Comparison of ENCODE assay signal across 8 mouse cellular contexts in the genomic region with DNA sequence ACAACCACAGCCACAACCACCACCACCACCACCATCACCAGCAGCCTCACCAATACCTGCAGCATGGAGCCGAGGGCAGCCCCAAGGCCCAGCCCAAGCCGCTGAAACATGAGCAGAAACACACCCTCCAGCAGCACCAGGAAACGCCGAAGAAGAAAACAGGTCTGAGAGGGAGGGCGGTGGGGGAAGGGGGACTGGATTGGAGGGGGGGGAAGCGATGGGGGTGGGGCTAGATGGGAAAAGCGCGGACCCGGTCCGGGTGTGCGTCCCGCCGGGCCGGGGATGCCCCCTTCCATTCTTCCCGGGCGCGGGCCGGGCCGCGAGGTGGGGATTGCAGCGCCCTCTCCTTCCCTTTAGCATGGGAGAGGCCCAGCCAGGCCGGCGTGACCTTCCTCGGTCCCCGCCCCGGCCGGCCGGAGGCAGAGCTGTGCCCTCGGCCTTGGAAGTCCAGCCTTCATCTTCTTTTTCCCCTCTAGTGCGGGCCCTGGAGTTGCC. TPM values are rescaled to one million over a fixed set of nuclear protein-coding genes. Genes with fewer than 3 reads are reported as not detected.
DNase-seq lines count a peak whose midpoint lies in the region; ATAC-seq and TF ChIP-seq lines count a peak whose summit lies in the region.

No protein-coding gene starts in this region.

- no peak for TF ChIP-seq POLR2A in cerebellum, adult 2 months (IDR thresholded peaks at IDR 0.05; ENCODE audit: borderline replicate concordance, insufficient read depth, low read length)

- peak in 1 of 2 experiments; percentile 5 for DNase-seq in layer of hippocampus, adult 2 months (ENCODE audit: low spot score in 2 of 2)
- no peak for DNase-seq in layer of hippocampus, adult 9-10 months (ENCODE audit: low spot score)
- DNase-seq in cerebellum, adult 2 months, result peak; percentile 48 to 64
- DNase-seq in hindbrain, postnatal 0 days (ENCODE audit: low spot score), result peak; percentile 52
- DNase-seq in liver, embryonic 11.5 days (ENCODE audit: low spot score), result peak; percentile 67
- peak; percentile 27 for DNase-seq in midbrain, postnatal 0 days (ENCODE audit: low spot score)

- peaks cover under 1% of the 10 kb centered on the region; the same call in 1 of the 2 replicates for H3K36me3 ChIP-seq in hindbrain, postnatal 0 days (ENCODE audit: insufficient read depth, low read length)
- peaks cover 2% of the 10 kb centered on the region; the same call in 1 of the 2 replicates for H3K36me3 ChIP-seq in liver, embryonic 11.5 days (ENCODE audit: control insufficient read depth, insufficient read depth, low read length)
- no peaks in the 10 kb centered on the region for H3K36me3 ChIP-seq in midbrain, postnatal 0 days (ENCODE audit: insufficient read depth, low read length)
- 0 out of 2 replicates have a peak, but pooled peaks cover 1% of the 10 kb centered on the region for H3K36me3 ChIP-seq in stomach, embryonic 16.5 days (ENCODE audit: control insufficient read depth, insufficient read depth, low read length)

- peak overlapping the region; percentile 98 for H3K4me3 ChIP-seq in layer of hippocampus, adult 2 months
- peak overlapping the region; percentile 70 for H3K4me3 ChIP-seq in cerebellum, adult 2 months (replicated peaks; ENCODE audit: insufficient read depth, low read depth, low read length)
- peak overlapping the region; percentile 99 for H3K4me3 ChIP-seq in hindbrain, postnatal 0 days (ENCODE audit: low read length)
- peak overlapping the region; percentile 71 for H3K4me3 ChIP-seq in liver, embryonic 11.5 days (ENCODE audit: low read depth, low read length)
- H3K4me3 ChIP-seq in midbrain, postnatal 0 days (ENCODE audit: low read depth, low read length), result peak overlapping the region; percentile 97
- peak overlapping the region; percentile 99 for H3K4me3 ChIP-seq in stomach, embryonic 16.5 days (replicated peaks; ENCODE audit: low read length)

- peak overlapping the region; percentile 66 for H3K4me2 ChIP-seq in hindbrain, postnatal 0 days (ENCODE audit: low read depth, low read length)
- H3K4me2 ChIP-seq in liver, embryonic 11.5 days, result peak overlapping the region; percentile 69
- peak overlapping the region; percentile 68 for H3K4me2 ChIP-seq in midbrain, postnatal 0 days (ENCODE audit: low read depth, low read length, poor library complexity, severe bottlenecking)
- H3K4me2 ChIP-seq in stomach, embryonic 16.5 days (ENCODE audit: low read depth, low read length), result peak overlapping the region; percentile 61

- ATAC-seq in frontal cortex, adult (ENCODE audit: low TSS enrichment), result peak; percentile 24; the same call in 1 of the 2 replicates
- ATAC-seq in hindbrain, postnatal 0 days, result peak; percentile 44
- ATAC-seq in liver, embryonic 11.5 days (replicated peaks; ENCODE audit: low FRiP score), result peak; percentile 26
- ATAC-seq in midbrain, postnatal 0 days (ENCODE audit: low FRiP score), result peak; percentile 62
- peak; percentile 53; the same call in 1 of the 2 replicates for ATAC-seq in stomach, embryonic 16.5 days (ENCODE audit: insufficient read depth, low FRiP score)

- H3K27ac ChIP-seq in layer of hippocampus, adult 2 months, result peak overlapping the region; percentile 98
- peak overlapping the region; percentile 87 for H3K27ac ChIP-seq in cerebellum, adult 2 months (ENCODE audit: insufficient read depth, low read length)
- peak overlapping the region; percentile 99 for H3K27ac ChIP-seq in hindbrain, postnatal 0 days
- H3K27ac ChIP-seq in liver, embryonic 11.5 days (ENCODE audit: low read depth, low read length), result peak overlapping the region; percentile 96
- H3K27ac ChIP-seq in midbrain, postnatal 0 days (ENCODE audit: low read depth, low read length), result peak overlapping the region; percentile 98
- peak overlapping the region; percentile 99 for H3K27ac ChIP-seq in stomach, embryonic 16.5 days (ENCODE audit: low read length)

- under 1% methylated on average over 29 of the region's 30 CpGs for WGBS in cerebellum, adult 2 months
- WGBS in hindbrain, postnatal 0 days, result under 1% methylated on average over 23 of the region's 30 CpGs
- under 1% methylated on average over 30 of the region's 30 CpGs for WGBS in liver, embryonic 11.5 days
- WGBS in midbrain, postnatal 0 days, result 0% methylated on average over 23 of the region's 30 CpGs
- WGBS in stomach, embryonic 16.5 days, result 0% methylated on average over 29 of the region's 30 CpGs

- H3K9me3 ChIP-seq in hindbrain, postnatal 0 days (ENCODE audit: low read length), result no peaks in the 10 kb centered on the region
- H3K9me3 ChIP-seq in liver, embryonic 11.5 days (ENCODE audit: control insufficient read depth, low read length), result no peaks in the 10 kb centered on the region
- no peaks in the 10 kb centered on the region for H3K9me3 ChIP-seq in midbrain, postnatal 0 days (ENCODE audit: low read length)
- no peaks in the 10 kb centered on the region for H3K9me3 ChIP-seq in stomach, embryonic 16.5 days (replicated peaks; ENCODE audit: control insufficient read depth, low read length)

- H3K27me3 ChIP-seq in cerebellum, adult 2 months (ENCODE audit: control insufficient read depth, insufficient read depth, low read length), result no peaks in the 10 kb centered on the region
- no peaks in the 10 kb centered on the region for H3K27me3 ChIP-seq in hindbrain, postnatal 0 days (ENCODE audit: insufficient read depth, low read length)
- H3K27me3 ChIP-seq in liver, embryonic 11.5 days (replicated peaks; ENCODE audit: control insufficient read depth, insufficient read depth, low read length), result no peaks in the 10 kb centered on the region
- no peaks in the 10 kb centered on the region for H3K27me3 ChIP-seq in midbrain, postnatal 0 days (ENCODE audit: insufficient read depth, low read length)
- H3K27me3 ChIP-seq in stomach, embryonic 16.5 days (ENCODE audit: control insufficient read depth, insufficient read depth, low read length), result no peaks in the 10 kb centered on the region

- peaks cover 5% of the 10 kb centered on the region; the same call in 1 of the 2 replicates for H3K4me1 ChIP-seq in cerebellum, adult 2 months (ENCODE audit: control insufficient read depth, insufficient read depth, low read length)
- no peaks in the 10 kb centered on the region for H3K4me1 ChIP-seq in hindbrain, postnatal 0 days (ENCODE audit: insufficient read depth, low read length)
- peaks cover 4% of the 10 kb centered on the region for H3K4me1 ChIP-seq in liver, embryonic 11.5 days (replicated peaks; ENCODE audit: control insufficient read depth, insufficient read depth, low read length)
- peaks cover 4% of the 10 kb centered on the region; the same call in 1 of the 2 replicates for H3K4me1 ChIP-seq in midbrain, postnatal 0 days (ENCODE audit: insufficient read depth, low read length)
- peaks cover 7% of the 10 kb centered on the region for H3K4me1 ChIP-seq in stomach, embryonic 16.5 days (ENCODE audit: control insufficient read depth, insufficient read depth, low read length)

- H3K9ac ChIP-seq in hindbrain, postnatal 0 days (replicated peaks; ENCODE audit: low read length), result peak overlapping the region; percentile 96
- H3K9ac ChIP-seq in liver, embryonic 11.5 days (ENCODE audit: low read depth, low read length), result peak overlapping the region; percentile 98
- H3K9ac ChIP-seq in midbrain, postnatal 0 days (replicated peaks; ENCODE audit: low read length, poor library complexity, severe bottlenecking), result peak overlapping the region; percentile 98
- H3K9ac ChIP-seq in stomach, embryonic 16.5 days (ENCODE audit: low read length), result peak overlapping the region; percentile 93

- no peak for TF ChIP-seq CTCF in layer of hippocampus, adult 2 months (conservative IDR thresholded peaks at IDR 0.05)
- TF ChIP-seq CTCF in cerebellum, adult 2 months (IDR thresholded peaks at IDR 0.05; ENCODE audit: borderline replicate concordance, insufficient read depth, low read depth, low read length), result no peak
- TF ChIP-seq CTCF in hindbrain, postnatal 0 days (IDR thresholded peaks at IDR 0.05; ENCODE audit: low read depth), result no peak
- TF ChIP-seq CTCF in midbrain, postnatal 0 days (IDR thresholded peaks at IDR 0.05), result no peak

RNA-seq across cellular contexts. Expression of a gene that starts 0.4 kb away (rescaled TPM):
- 10 to 100 TPM; 68.4 to 83.7 TPM for total RNA-seq in layer of hippocampus, adult 2 months (2021)
- polyA plus RNA-seq in cerebellum, adult 2 months (2012; rRNA removed), result 21.5 and 23.6 TPM in 2 replicates
- 33.6 and 34.5 TPM in 2 replicates for total RNA-seq in hindbrain, postnatal 0 days (2014; rRNA removed)
- 3.8 and 4.3 TPM in 2 replicates for polyA plus RNA-seq in hindbrain, postnatal 0 days (2015; fragmentation: Nextera tagmentation; extraction: Ambion mirVana)
- 4.6 and 5.3 TPM in 2 replicates for polyA plus RNA-seq in liver, embryonic 11.5 days (2014; fragmentation: Nextera tagmentation; extraction: Ambion mirVana)
- 42.9 and 46.3 TPM in 2 replicates for total RNA-seq in midbrain, postnatal 0 days (2014; rRNA removed)
- polyA plus RNA-seq in midbrain, postnatal 0 days (2015; fragmentation: Nextera tagmentation; extraction: Ambion mirVana), result 3.0 and 5.3 TPM in 2 replicates
- polyA plus RNA-seq in stomach, embryonic 16.5 days (2015; fragmentation: Nextera tagmentation; extraction: Ambion mirVana), result 3.4 and 4.2 TPM in 2 replicates

RNA-seq across cellular contexts. Expression of a gene that starts 38.7 kb away (rescaled TPM):
- total RNA-seq in layer of hippocampus, adult 2 months (2021), result not detected
- polyA plus RNA-seq in cerebellum, adult 2 months (2012; rRNA removed), result not detected in 2 replicates
- total RNA-seq in hindbrain, postnatal 0 days (2014; rRNA removed), result 1.5 TPM in 1 of 2 replicates, not detected in the other
- 0.49 and 0.51 TPM in 2 replicates for polyA plus RNA-seq in hindbrain, postnatal 0 days (2015; fragmentation: Nextera tagmentation; extraction: Ambion mirVana)
- polyA plus RNA-seq in liver, embryonic 11.5 days (2014; fragmentation: Nextera tagmentation; extraction: Ambion mirVana), result not detected in 2 replicates
- not detected in 2 replicates for total RNA-seq in midbrain, postnatal 0 days (2014; rRNA removed)
- polyA plus RNA-seq in midbrain, postnatal 0 days (2015; fragmentation: Nextera tagmentation; extraction: Ambion mirVana), result 0.21 TPM in 1 of 2 replicates, not detected in the other
- not detected in 2 replicates for polyA plus RNA-seq in stomach, embryonic 16.5 days (2015; fragmentation: Nextera tagmentation; extraction: Ambion mirVana)
